Mouse (Mus musculus) olfactory bulb, adult 2 months (tissue): ENCODE measurements around the gene Dennd1a. TPM values are rescaled to one million over a fixed set of nuclear protein-coding genes. Genes with fewer than 3 reads are reported as not detected.

Source experiments
- H3K27ac ChIP-seq: fragments of 200-500 bp; 2 replicates; pipeline ENCODE4 v1.5.1; 2012; ENCODE audit warnings: low read depth, low read length; ENCODE audit not compliant: insufficient read depth
- H3K4me1 ChIP-seq: fragments of 200-500 bp; 2 replicates; pipeline ENCODE4 v1.6.1; 2012; ENCODE audit warnings: low read length; ENCODE audit not compliant: control insufficient read depth, insufficient read depth
- H3K4me3 ChIP-seq: fragments of 200-500 bp; 2 replicates; pipeline ENCODE4 v1.5.1; 2012; ENCODE audit warnings: mild to moderate bottlenecking, low read depth, low read length, moderate library complexity; ENCODE audit not compliant: insufficient read depth
- CTCF ChIP-seq: fragments of 200-500 bp; IDR thresholded peaks from 2 replicates; pipeline ENCODE4 v1.5.1; 2012; ENCODE audit warnings: low read depth, mild to moderate bottlenecking, low read length, moderate library complexity; ENCODE audit not compliant: insufficient read depth
- POLR2A ChIP-seq: fragments of 200-500 bp; IDR thresholded peaks from 2 replicates; pipeline ENCODE4 v1.6.1; 2012; ENCODE audit warnings: mild to moderate bottlenecking, low read depth, low read length, moderate library complexity; ENCODE audit not compliant: insufficient read depth
- WGBS: fragments of 180-500 bp; shearing (Covaris S2); methylation state at CpG from one replicate; pipeline ENCODE4 v1.1.7; 2018; 5-methylcytosine and 5-hydroxymethylcytosine counted together
- polyA plus RNA-seq: library from polyadenylated mRNA; stranded (reverse); fragments of >200 nt; gene quantifications from 2 replicates; pipeline ENCODE4 v1.2.4, GENCODE M21; 2012; ENCODE audit warnings: low replicate concordance; ENCODE audit not compliant: missing spikeins, insufficient read depth, insufficient read length

Dennd1a gene
- polyA plus RNA-seq, 1 experiment: not detected

GRCm38 (mm10) chr2:37801687-37802086 lies 485.5 kb downstream of the Dennd1a start:
- Histone ChIP-seq H3K4me1 (no peaks in the 10 kb centered on the region), H3K27ac (no peak overlapping the region), H3K4me3 (no peak overlapping the region)
- 85% methylated on average over 4 of the region's 4 CpGs for WGBS
- no peak for TF ChIP-seq POLR2A
- TF ChIP-seq CTCF: no peak

- Histone ChIP-seq H3K4me3 (no peak overlapping the region), H3K4me1 (no peaks in the 10 kb centered on the region), H3K27ac (no peak overlapping the region)
- WGBS: 72% methylated on average over 6 of the region's 6 CpGs
- no peak for TF ChIP-seq POLR2A
- no peak for TF ChIP-seq CTCF
Observed at GRCm38 (mm10) chr2:37799137-37799536, 488.1 kb downstream of the Dennd1a start.

- Histone ChIP-seq H3K27ac (no peak overlapping the region), H3K4me3 (no peak overlapping the region), H3K4me1 (no peaks in the 10 kb centered on the region)
- TF ChIP-seq POLR2A (no peak), CTCF (no peak)
- WGBS: 90% methylated on average over 4 of the region's 4 CpGs
Observed at GRCm38 (mm10) chr2:37797046-37797445, 490.1 kb downstream of the Dennd1a start.

GRCm38 (mm10) chr2:37796021-37796420 lies 491.2 kb downstream of the Dennd1a start:
- Histone ChIP-seq H3K4me1 (no peaks in the 10 kb centered on the region), H3K4me3 (no peak overlapping the region), H3K27ac (no peak overlapping the region)
- no peak for TF ChIP-seq POLR2A
- TF ChIP-seq CTCF: no peak
- WGBS: 62% methylated on average over 1 of the region's 1 CpGs

GRCm38 (mm10) chr2:37791340-37791739 lies 495.9 kb downstream of the Dennd1a start:
- WGBS: 83% methylated on average over 4 of the region's 4 CpGs
- H3K4me1 ChIP-seq: peaks cover 13% of the 10 kb centered on the region
- no peak overlapping the region for H3K27ac ChIP-seq
- TF ChIP-seq CTCF (no peak), POLR2A (no peak)
- no peak overlapping the region for H3K4me3 ChIP-seq

GRCm38 (mm10) chr2:37790738-37791137 lies 496.5 kb downstream of the Dennd1a start:
- Histone ChIP-seq H3K27ac (no peak overlapping the region), H3K4me3 (no peak overlapping the region), H3K4me1 (peaks cover 14% of the 10 kb centered on the region)
- 94% methylated on average over 14 of the region's 14 CpGs for WGBS
- TF ChIP-seq POLR2A (no peak), CTCF (no peak)

GRCm38 (mm10) chr2:37789995-37790394 lies 497.2 kb downstream of the Dennd1a start:
- H3K27ac ChIP-seq: no peak overlapping the region
- H3K4me3 ChIP-seq: no peak overlapping the region
- peaks cover 14% of the 10 kb centered on the region for H3K4me1 ChIP-seq
- TF ChIP-seq CTCF (no peak), POLR2A (no peak)
- 84% methylated on average over 10 of the region's 10 CpGs for WGBS

GRCm38 (mm10) chr2:37789029-37789428 lies 498.2 kb downstream of the Dennd1a start:
- Histone ChIP-seq H3K4me3 (no peak overlapping the region), H3K4me1 (peaks cover 18% of the 10 kb centered on the region), H3K27ac (no peak overlapping the region)
- WGBS: 89% methylated on average over 5 of the region's 5 CpGs
- no peak for TF ChIP-seq POLR2A
- no peak for TF ChIP-seq CTCF

GRCm38 (mm10) chr2:37788176-37788962 lies 498.8 kb downstream of the Dennd1a start:
- Histone ChIP-seq H3K4me3 (no peak overlapping the region), H3K4me1 (peaks cover 18% of the 10 kb centered on the region), H3K27ac (no peak overlapping the region)
- no peak for TF ChIP-seq POLR2A
- TF ChIP-seq CTCF: no peak
- WGBS: 47% methylated on average over 7 of the region's 7 CpGs
